Mouse (Mus musculus): Measurements from ENCODE around the gene Lrrc15.

DNA sequence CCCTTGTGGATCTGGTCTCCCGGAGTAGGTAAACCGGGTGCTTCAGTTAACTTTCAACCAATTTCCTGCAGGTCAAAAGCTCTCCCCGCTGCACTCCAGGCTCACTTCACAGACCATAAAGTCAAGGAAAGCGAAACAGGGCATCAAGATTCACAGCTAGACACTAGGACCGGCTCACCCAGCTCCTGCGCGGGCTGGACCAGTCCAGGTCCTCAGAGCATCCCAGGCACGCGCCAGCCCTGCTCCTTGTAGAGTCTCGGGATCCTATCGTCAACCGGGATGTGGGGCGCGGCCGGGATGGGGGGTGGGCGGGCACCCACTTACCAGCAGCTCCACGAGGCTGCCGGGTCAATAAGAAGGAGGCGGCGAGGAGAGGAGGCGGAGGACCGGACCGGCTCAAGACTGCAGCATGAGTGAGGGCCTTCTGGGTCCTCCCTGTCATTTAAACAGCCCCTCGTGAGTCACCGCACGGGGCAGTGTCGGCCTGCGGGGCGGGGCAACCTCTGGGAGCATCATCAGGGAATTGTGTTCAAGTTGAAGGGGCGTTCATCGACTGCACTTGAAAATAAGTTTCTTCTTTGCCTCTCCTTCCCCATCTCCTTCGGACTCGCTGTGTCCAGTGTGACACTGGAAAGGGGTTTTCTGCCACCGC lies at the start of gene Lrrc15:
- peak; percentile 42 for TF ChIP-seq CTCF (IDR thresholded peaks at IDR 0.05)
- no peak for TF ChIP-seq POLR2A (IDR thresholded peaks at IDR 0.05; ENCODE audit: insufficient read depth, low read depth, low read length)
- TF ChIP-seq EP300 (IDR thresholded peaks at IDR 0.05; ENCODE audit: insufficient read depth, low read depth, low read length), result no peak
